ENCODE assay signal across 22 mouse cellular contexts in genomic region chrX:128577402-128577801, GRCm38 (mm10).
"Had no signal": no experiment of that assay in that cellular context is flagged by ENCODE, and none has a peak within 500 bp of the region (broad histone marks: within the 10 kb centered on the region; RNA-seq: fewer than 3 reads in every experiment).

No protein-coding gene starts in this region.

- H3K4me2 ChIP-seq: kidney, embryonic 15.5 days; limb, embryonic 12.5 days; limb, embryonic 15.5 days; liver, embryonic 11.5 days; lung, embryonic 14.5 days; midbrain, embryonic 11.5 days; neural tube, embryonic 13.5 days; stomach, embryonic 15.5 days had no signal

- H3K9me3 ChIP-seq: kidney, embryonic 15.5 days; limb, embryonic 12.5 days; limb, embryonic 15.5 days; megakaryocyte, embryonic 14.5 days; neural tube, embryonic 13.5 days; stomach, embryonic 15.5 days had no signal

- H3K4me1 ChIP-seq: kidney, embryonic 15.5 days; limb, embryonic 12.5 days; limb, embryonic 15.5 days; megakaryocyte, embryonic 14.5 days; neural tube, embryonic 13.5 days; stomach, embryonic 15.5 days had no signal

- H3K36me3 ChIP-seq: kidney, embryonic 15.5 days; limb, embryonic 12.5 days; limb, embryonic 15.5 days; neural tube, embryonic 13.5 days; stomach, embryonic 15.5 days had no signal

- H3K27ac ChIP-seq: kidney, embryonic 15.5 days; limb, embryonic 12.5 days; limb, embryonic 15.5 days; liver, embryonic 14.5 days; neural tube, embryonic 13.5 days; stomach, embryonic 15.5 days had no signal

- H3K27me3 ChIP-seq: kidney, embryonic 15.5 days; limb, embryonic 12.5 days; limb, embryonic 15.5 days; megakaryocyte, embryonic 14.5 days; neural tube, embryonic 13.5 days; stomach, embryonic 15.5 days had no signal

- ATAC-seq: liver, postnatal 0 days; lung, postnatal 0 days had no signal

- DNase-seq: kidney, adult 8-10 months; kidney, postnatal 10 days; kidney, postnatal 36 days; left cerebral cortex, postnatal 4 days; liver, postnatal 0 days; lung, embryonic 14.5 days; lung, postnatal 36 days; retina, postnatal 1 day; right cerebral cortex, postnatal 25 days; spleen, adult 18-20 months; thymus, postnatal 25 days had no signal

- H3K9ac ChIP-seq: kidney, embryonic 15.5 days; limb, embryonic 12.5 days; limb, embryonic 15.5 days; liver, embryonic 14.5 days; liver, postnatal 0 days; lung, embryonic 14.5 days; neural tube, embryonic 13.5 days; stomach, embryonic 15.5 days had no signal

- H3K4me3 ChIP-seq: kidney, embryonic 15.5 days; limb, embryonic 12.5 days; limb, embryonic 15.5 days; megakaryocyte, embryonic 14.5 days; myocyte; neural tube, embryonic 13.5 days; stomach, embryonic 15.5 days had no signal
